Mouse (Mus musculus): Measurements from ENCODE around the gene Taar7a. TPM values are rescaled to one million over a fixed set of nuclear protein-coding genes. Genes with fewer than 3 reads are reported as not detected.
A peak's percentile ranks its signal among the peaks of the same experiment; 100 is the strongest.

The Taar7a gene
- total RNA-seq, 1 experiment, result not detected

GRCm38 (mm10) chr10:23986419-23986818, 6.9 kb downstream of the Taar7a start:
- DNase-seq (ENCODE audit: low read depth, low spot score), result no peak
- in situ Hi-C loops (cut with MboI; ENCODE audit: low sequenced_read_pairs in 2 of 2, unreplicated experiment in 2 of 2), result no loop called here
- Histone ChIP-seq H3K36me3 (ENCODE audit: control insufficient read depth, insufficient read depth, low read length, poor library complexity, severe bottlenecking) (no peaks in the 10 kb centered on the region), H3K9ac (ENCODE audit: insufficient read depth, low read depth, low read length, poor library complexity, severe bottlenecking) (no peak overlapping the region), H3K27ac (ENCODE audit: insufficient read depth, low read depth, low read length, poor library complexity, severe bottlenecking) (no peak overlapping the region), H3K4me1 (ENCODE audit: control insufficient read depth in 2 of 2, insufficient read depth in 2 of 2, low read length in 2 of 2, poor library complexity in 1 of 2) (no peaks in the 10 kb centered on the region), H3K4me3 (ENCODE audit: insufficient read depth in 1 of 2, low read depth in 1 of 2, low read length in 2 of 2, poor library complexity in 1 of 2, severe bottlenecking in 1 of 2) (no peak overlapping the region), H3K9me3 (ENCODE audit: control insufficient read depth, insufficient read depth, low read depth, low read length) (no peaks in the 10 kb centered on the region)
- TF ChIP-seq CHD2 (IDR thresholded peaks at IDR 0.05; ENCODE audit: low read depth, low read length) (no peak), MAFK (IDR thresholded peaks at IDR 0.05; ENCODE audit: insufficient read depth, low read depth, low read length) (no peak)

DNA sequence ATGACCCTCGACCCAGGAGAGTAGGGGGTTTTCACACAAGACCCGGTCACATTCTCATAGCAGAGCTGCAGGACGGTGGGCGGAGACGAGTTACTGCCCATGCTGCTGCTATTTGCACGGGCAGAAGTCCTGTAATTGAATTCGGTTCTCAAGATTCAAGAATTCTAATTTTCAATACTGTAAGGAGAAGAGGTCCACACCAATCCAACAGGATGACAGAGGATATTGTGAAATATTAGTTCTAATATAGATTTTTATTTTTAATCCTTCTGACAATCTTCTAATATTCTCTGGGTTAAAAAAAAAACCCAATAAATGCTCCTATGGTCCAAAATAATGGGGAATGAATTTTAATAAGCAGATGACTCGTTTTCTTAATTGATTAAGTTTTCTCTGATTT, 7.7 kb downstream of the Taar7a start, which contains the start of gene Taar6:
Gene Taar6, minus strand, starts transcription at position 101 of the 400 bp plus-strand sequence.
- no peak for TF ChIP-seq ZC3H11A (IDR thresholded peaks at IDR 0.05; ENCODE audit: borderline replicate concordance, low read depth, low read length)
- no peak for TF ChIP-seq ZNF384 (IDR thresholded peaks at IDR 0.05; ENCODE audit: low read depth, low read length)
- no peak for TF ChIP-seq HCFC1 (IDR thresholded peaks at IDR 0.05; ENCODE audit: borderline replicate concordance, insufficient read depth, low read length)
- no peak for TF ChIP-seq CHD2 (IDR thresholded peaks at IDR 0.05; ENCODE audit: low read depth, low read length)
- TF ChIP-seq MAFK (IDR thresholded peaks at IDR 0.05; ENCODE audit: insufficient read depth, low read depth, low read length), result no peak
- Histone ChIP-seq H3K36me3 (ENCODE audit: control insufficient read depth, insufficient read depth, low read length, poor library complexity, severe bottlenecking) (no peaks in the 10 kb centered on the region), H3K4me1 (ENCODE audit: control insufficient read depth in 2 of 2, insufficient read depth in 2 of 2, low read length in 2 of 2, poor library complexity in 1 of 2) (no peaks in the 10 kb centered on the region), H3K4me3 (ENCODE audit: insufficient read depth in 1 of 2, low read depth in 1 of 2, low read length in 2 of 2, poor library complexity in 1 of 2, severe bottlenecking in 1 of 2) (no peak within 1 kb of the TSS), H3K9ac (ENCODE audit: insufficient read depth, low read depth, low read length, poor library complexity, severe bottlenecking) (no peak within 1 kb of the TSS), H3K9me3 (ENCODE audit: control insufficient read depth, insufficient read depth, low read depth, low read length) (no peaks in the 10 kb centered on the region), H3K27ac (ENCODE audit: insufficient read depth, low read depth, low read length, poor library complexity, severe bottlenecking) (no peak within 1 kb of the TSS)
- no peak for DNase-seq (ENCODE audit: low read depth, low spot score)
- in situ Hi-C loops (cut with MboI; ENCODE audit: low sequenced_read_pairs in 2 of 2, unreplicated experiment in 2 of 2), result no loop called here

GRCm38 (mm10) chr10:23978901-23979705, 14.2 kb downstream of the Taar7a start:
- Histone ChIP-seq H3K4me3 (ENCODE audit: insufficient read depth in 1 of 2, low read depth in 1 of 2, low read length in 2 of 2, poor library complexity in 1 of 2, severe bottlenecking in 1 of 2) (no peak overlapping the region), H3K9ac (ENCODE audit: insufficient read depth, low read depth, low read length, poor library complexity, severe bottlenecking) (no peak overlapping the region), H3K9me3 (ENCODE audit: control insufficient read depth, insufficient read depth, low read depth, low read length) (no peaks in the 10 kb centered on the region), H3K27ac (ENCODE audit: insufficient read depth, low read depth, low read length, poor library complexity, severe bottlenecking) (no peak overlapping the region), H3K4me1 (ENCODE audit: control insufficient read depth in 2 of 2, insufficient read depth in 2 of 2, low read length in 2 of 2, poor library complexity in 1 of 2) (peaks cover 2 to 4% of the 10 kb centered on the region in 2 experiments), H3K36me3 (ENCODE audit: control insufficient read depth, insufficient read depth, low read length, poor library complexity, severe bottlenecking) (no peaks in the 10 kb centered on the region)
- DNase-seq (ENCODE audit: low read depth, low spot score), result peak; percentile 91
- TF ChIP-seq ZNF384 (IDR thresholded peaks at IDR 0.05; ENCODE audit: low read depth, low read length) (no peak), ZC3H11A (IDR thresholded peaks at IDR 0.05; ENCODE audit: borderline replicate concordance, low read depth, low read length) (peak; percentile 90)
- in situ Hi-C loops (cut with MboI; ENCODE audit: low sequenced_read_pairs in 2 of 2, unreplicated experiment in 2 of 2), result no loop called here

- DNase-seq (ENCODE audit: low read depth, low spot score), result peak; percentile 62
- no peaks in the 10 kb centered on the region for H3K9me3 ChIP-seq (ENCODE audit: control insufficient read depth, insufficient read depth, low read depth, low read length)
- in situ Hi-C loops (cut with MboI; ENCODE audit: low sequenced_read_pairs in 2 of 2, unreplicated experiment in 2 of 2), result no loop called here
- no peak overlapping the region for H3K27ac ChIP-seq (ENCODE audit: insufficient read depth, low read depth, low read length, poor library complexity, severe bottlenecking)
- no peak overlapping the region for H3K9ac ChIP-seq (ENCODE audit: insufficient read depth, low read depth, low read length, poor library complexity, severe bottlenecking)
- no peak for TF ChIP-seq HCFC1 (IDR thresholded peaks at IDR 0.05; ENCODE audit: borderline replicate concordance, insufficient read depth, low read length)
- no peak for TF ChIP-seq ZNF384 (IDR thresholded peaks at IDR 0.05; ENCODE audit: low read depth, low read length)
- no peak for TF ChIP-seq ZC3H11A (IDR thresholded peaks at IDR 0.05; ENCODE audit: borderline replicate concordance, low read depth, low read length)
- no peak for TF ChIP-seq CHD2 (IDR thresholded peaks at IDR 0.05; ENCODE audit: low read depth, low read length)
- TF ChIP-seq MAFK (IDR thresholded peaks at IDR 0.05; ENCODE audit: insufficient read depth, low read depth, low read length), result no peak
- peaks cover 2 to 4% of the 10 kb centered on the region in 2 experiments for H3K4me1 ChIP-seq (ENCODE audit: control insufficient read depth in 2 of 2, insufficient read depth in 2 of 2, low read length in 2 of 2, poor library complexity in 1 of 2)
- H3K36me3 ChIP-seq (ENCODE audit: control insufficient read depth, insufficient read depth, low read length, poor library complexity, severe bottlenecking), result no peaks in the 10 kb centered on the region
- no peak overlapping the region for H3K4me3 ChIP-seq (ENCODE audit: insufficient read depth in 1 of 2, low read depth in 1 of 2, low read length in 2 of 2, poor library complexity in 1 of 2, severe bottlenecking in 1 of 2)
Measured at GRCm38 (mm10) chr10:23977958-23978357, 15.3 kb downstream of the Taar7a start.
